Mouse (Mus musculus) midbrain, embryonic 11.5 days (tissue): ENCODE measurements around the gene Vamp2. TPM values are rescaled to one million over a fixed set of nuclear protein-coding genes. Genes with fewer than 3 reads are reported as not detected.

Experiments used
- ATAC-seq: fragments of 200-750 bp; cut with Nextera tagmentation; 2 replicates; pipeline ENCODE4 v1.8.0; 2017; ENCODE audit warnings: moderate TSS enrichment, moderate library complexity; ENCODE audit not compliant: low FRiP score
- DNase-seq: peaks from one replicate; pipeline ENCODE4 v3.0.0; 2015; ENCODE audit warnings: low spot score; ENCODE audit errors: missing footprints
- H3K27ac ChIP-seq: fragments of 300-500 bp; sonication (generic); 2 replicates; pipeline ENCODE4 v1.5.1; 2014; ENCODE audit warnings: low read depth, low read length
- H3K27me3 ChIP-seq: fragments of 300-500 bp; sonication (generic); 2 replicates; pipeline ENCODE4 v1.6.1; 2014; ENCODE audit warnings: mild to moderate bottlenecking, low read length, moderate library complexity, mixed read lengths; ENCODE audit not compliant: control insufficient read depth, insufficient read depth
- H3K36me3 ChIP-seq: fragments of 300-500 bp; sonication (generic); 2 replicates; pipeline ENCODE4 v1.6.1; 2014; ENCODE audit warnings: mild to moderate bottlenecking, low read length, moderate library complexity, mixed read lengths; ENCODE audit not compliant: control insufficient read depth, insufficient read depth
- H3K4me1 ChIP-seq: fragments of 300-500 bp; sonication (generic); 2 replicates; pipeline ENCODE4 v1.6.1; 2014; ENCODE audit warnings: low read length; ENCODE audit not compliant: control insufficient read depth, insufficient read depth
- H3K4me2 ChIP-seq: fragments of 300-500 bp; sonication (generic); 2 replicates; pipeline ENCODE4 v1.6.1; 2014; ENCODE audit warnings: mild to moderate bottlenecking, moderate library complexity
- H3K4me3 ChIP-seq: fragments of 300-500 bp; sonication (generic); 2 replicates; pipeline ENCODE4 v1.5.1; 2014; ENCODE audit warnings: low read depth, low read length
- H3K9ac ChIP-seq: fragments of 300-500 bp; sonication (generic); 2 replicates; pipeline ENCODE4 v1.6.1; 2014; ENCODE audit warnings: low read length
- H3K9me3 ChIP-seq: fragments of 300-500 bp; sonication (generic); 2 replicates; pipeline ENCODE4 v1.6.1; 2016; ENCODE audit warnings: low read length; ENCODE audit not compliant: control insufficient read depth
- WGBS: fragments of 180-500 bp; shearing (Covaris S2); extraction: QIAGEN DNeasy Blood & Tissue Kit; methylation state at CpG from one replicate; pipeline ENCODE4 v1.1.7; 2014; 5-methylcytosine and 5-hydroxymethylcytosine counted together
- polyA plus RNA-seq: library from polyadenylated mRNA; unstranded; fragments of >200 nt; fragmentation: Nextera tagmentation; extraction: Ambion mirVana; gene quantifications from 2 replicates; pipeline ENCODE4 v1.2.1, GENCODE M21; 2014

Gene Vamp2
- polyA plus RNA-seq, 1 experiment from 2014 or later: 72.4 TPM

- Histone ChIP-seq H3K4me2 (peak overlapping the region; percentile 95), H3K9me3 (no peaks in the 10 kb centered on the region), H3K4me1 (peaks cover 48% of the 10 kb centered on the region), H3K27ac (0 out of 2 replicates have a peak overlapping the region, but pooled peaks have one; percentile 11), H3K9ac (peak overlapping the region; percentile 69), H3K36me3 (peaks cover 3% of the 10 kb centered on the region; the same call in 1 of the 2 replicates), H3K27me3 (0 out of 2 replicates have a peak, but pooled peaks cover 2% of the 10 kb centered on the region), H3K4me3 (peak overlapping the region; percentile 50)
- ATAC-seq (no peak), DNase-seq (no peak)
- WGBS: under 1% methylated on average over 22 of the region's 22 CpGs
Measured at GRCm38 (mm10) chr11:69099177-69099914, 11.1 kb downstream of the Vamp2 start.

GRCm38 (mm10) chr11:69099915-69100345 is 11.6 kb downstream of the Vamp2 start:
- Histone ChIP-seq H3K36me3 (peaks cover 5% of the 10 kb centered on the region; the same call in 1 of the 2 replicates), H3K9me3 (no peaks in the 10 kb centered on the region), H3K9ac (peak overlapping the region; percentile 69), H3K4me2 (peak overlapping the region; percentile 95), H3K27me3 (0 out of 2 replicates have a peak, but pooled peaks cover 2% of the 10 kb centered on the region), H3K4me3 (peak overlapping the region; percentile 50), H3K27ac (no peak overlapping the region), H3K4me1 (peaks cover 48% of the 10 kb centered on the region)
- ATAC-seq: peak; percentile 33; the same call in 1 of the 2 replicates
- DNase-seq: peak; percentile 95
- 1% methylated on average over 23 of the region's 23 CpGs for WGBS

- peaks cover 43% of the 10 kb centered on the region for H3K4me1 ChIP-seq
- peak overlapping the region; percentile 50; the same call in 1 of the 2 replicates for H3K4me3 ChIP-seq
- no peak overlapping the region for H3K27ac ChIP-seq
- DNase-seq: no peak
- ATAC-seq: no peak
- H3K36me3 ChIP-seq: peaks cover 7% of the 10 kb centered on the region
- H3K4me2 ChIP-seq: peak overlapping the region; percentile 95
- WGBS: 93% methylated on average over 20 of the region's 20 CpGs
- 0 out of 2 replicates have a peak, but pooled peaks cover 2% of the 10 kb centered on the region for H3K27me3 ChIP-seq
- no peak overlapping the region for H3K9ac ChIP-seq
- H3K9me3 ChIP-seq: no peaks in the 10 kb centered on the region
Measured at GRCm38 (mm10) chr11:69100639-69101360, 12.5 kb downstream of the Vamp2 start.

GRCm38 (mm10) chr11:69101604-69102402 is 13.5 kb downstream of the Vamp2 start:
- peaks cover 34% of the 10 kb centered on the region for H3K4me1 ChIP-seq
- 90% methylated on average over 21 of the region's 21 CpGs for WGBS
- no peak overlapping the region for H3K4me2 ChIP-seq
- no peak overlapping the region for H3K4me3 ChIP-seq
- DNase-seq (no peak), ATAC-seq (no peak)
- H3K9ac ChIP-seq: no peak overlapping the region
- H3K9me3 ChIP-seq: no peaks in the 10 kb centered on the region
- no peak overlapping the region for H3K27ac ChIP-seq
- H3K36me3 ChIP-seq: peaks cover 9% of the 10 kb centered on the region
- H3K27me3 ChIP-seq: no peaks in the 10 kb centered on the region

- no peak overlapping the region for H3K4me2 ChIP-seq
- ATAC-seq: no peak
Measured at GRCm38 (mm10) chr11:69102403-69102725, 14.1 kb downstream of the Vamp2 start.

GRCm38 (mm10) chr11:69103121-69103520 is 14.8 kb downstream of the Vamp2 start:
- Histone ChIP-seq H3K9me3 (no peaks in the 10 kb centered on the region), H3K9ac (no peak overlapping the region), H3K4me2 (no peak overlapping the region), H3K36me3 (peaks cover 14% of the 10 kb centered on the region), H3K27me3 (no peaks in the 10 kb centered on the region), H3K4me1 (peaks cover 20% of the 10 kb centered on the region), H3K4me3 (no peak overlapping the region), H3K27ac (no peak overlapping the region)
- ATAC-seq: no peak
- no peak for DNase-seq
- 95% methylated on average over 14 of the region's 14 CpGs for WGBS

More at GRCm38 (mm10) chr11:69102403-69102725, 14.1 kb downstream of the Vamp2 start:
- Histone ChIP-seq H3K4me1 (peaks cover 28% of the 10 kb centered on the region), H3K36me3 (peaks cover 9% of the 10 kb centered on the region), H3K4me3 (no peak overlapping the region), H3K9me3 (no peaks in the 10 kb centered on the region), H3K27me3 (no peaks in the 10 kb centered on the region), H3K9ac (no peak overlapping the region), H3K27ac (no peak overlapping the region)
- WGBS: 96% methylated on average over 7 of the region's 7 CpGs
- no peak for DNase-seq

- H3K9ac ChIP-seq: no peak overlapping the region
- H3K9me3 ChIP-seq: no peaks in the 10 kb centered on the region
- peaks cover 14% of the 10 kb centered on the region for H3K36me3 ChIP-seq
- H3K27ac ChIP-seq: no peak overlapping the region
- H3K4me3 ChIP-seq: no peak overlapping the region
- no peak overlapping the region for H3K4me2 ChIP-seq
- H3K27me3 ChIP-seq: no peaks in the 10 kb centered on the region
- peaks cover 14% of the 10 kb centered on the region for H3K4me1 ChIP-seq
- no peak for ATAC-seq
- WGBS: 92% methylated on average over 15 of the region's 15 CpGs
- DNase-seq: peak; percentile 77
Measured at GRCm38 (mm10) chr11:69103531-69104435, 15.5 kb downstream of the Vamp2 start.

GRCm38 (mm10) chr11:69104487-69104886 is 16.2 kb downstream of the Vamp2 start:
- WGBS: 90% methylated on average over 14 of the region's 14 CpGs
- Histone ChIP-seq H3K36me3 (peaks cover 14% of the 10 kb centered on the region), H3K4me3 (no peak overlapping the region), H3K27ac (no peak overlapping the region), H3K4me1 (peaks cover 9% of the 10 kb centered on the region), H3K9me3 (no peaks in the 10 kb centered on the region), H3K27me3 (no peaks in the 10 kb centered on the region), H3K4me2 (no peak overlapping the region), H3K9ac (no peak overlapping the region)
- DNase-seq (no peak), ATAC-seq (no peak)
